25 mouse cellular contexts compared by ENCODE assay signal in genomic region chr13:109906342-109906888, GRCm38 (mm10).
DNase-seq lines count a peak whose midpoint lies in the region; ATAC-seq lines count a peak whose summit lies in the region.
"Had no signal": no experiment of that assay in that cellular context is flagged by ENCODE, and none has a peak within 500 bp of the region (broad histone marks: within the 10 kb centered on the region; RNA-seq: fewer than 3 reads in every experiment).

No protein-coding gene starts in this region.

- ATAC-seq in forebrain, embryonic 13.5 days, result peak; percentile 43; the same call in 1 of the 2 replicates
- no peak for ATAC-seq in forebrain, embryonic 12.5 days (ENCODE audit: low FRiP score)
- no peak for ATAC-seq in megakaryocyte, adult 5-6 weeks (ENCODE audit: poor library complexity, severe bottlenecking)
- no peak for ATAC-seq in heart, embryonic 12.5 days (ENCODE audit: insufficient number of reproducible peaks, low FRiP score)
- ATAC-seq: inflammation-experienced regulatory T-cells, adult 6 months had no signal

- peaks cover 41% of the 10 kb centered on the region for H3K4me1 ChIP-seq in forebrain, embryonic 13.5 days
- peaks cover 27% of the 10 kb centered on the region for H3K4me1 ChIP-seq in forebrain, embryonic 12.5 days
- peaks cover 69% of the 10 kb centered on the region for H3K4me1 ChIP-seq in megakaryocyte, embryonic 14.5 days
- peaks cover 74% of the 10 kb centered on the region for H3K4me1 ChIP-seq in embryonic facial prominence, embryonic 10.5 days
- H3K4me1 ChIP-seq in heart, embryonic 12.5 days (replicated peaks), result peaks cover 57% of the 10 kb centered on the region

- no peak overlapping the region for H3K4me3 ChIP-seq in forebrain, embryonic 13.5 days
- H3K4me3 ChIP-seq in forebrain, embryonic 12.5 days (replicated peaks), result no peak overlapping the region
- peak overlapping the region; percentile 50 for H3K4me3 ChIP-seq in megakaryocyte, embryonic 14.5 days (replicated peaks)
- peak overlapping the region; percentile 90; the same call in 1 of the 2 replicates for H3K4me3 ChIP-seq in embryonic facial prominence, embryonic 10.5 days
- H3K4me3 ChIP-seq in heart, embryonic 12.5 days, result no peak overlapping the region
- H3K4me3 ChIP-seq: heart, adult 2 months; heart, embryonic 15.5 days; hindbrain, embryonic 13.5 days; midbrain, embryonic 12.5 days had no signal

- no peaks in the 10 kb centered on the region for H3K27me3 ChIP-seq in forebrain, embryonic 13.5 days
- H3K27me3 ChIP-seq in forebrain, embryonic 12.5 days, result peaks cover 6% of the 10 kb centered on the region
- H3K27me3 ChIP-seq in megakaryocyte, embryonic 14.5 days (replicated peaks), result peaks cover 10% of the 10 kb centered on the region
- H3K27me3 ChIP-seq in embryonic facial prominence, embryonic 10.5 days (replicated peaks; ENCODE audit: low read depth, poor library complexity, severe bottlenecking), result peaks cover 22% of the 10 kb centered on the region
- H3K27me3 ChIP-seq in heart, embryonic 12.5 days (replicated peaks), result no peaks in the 10 kb centered on the region
- H3K27me3 ChIP-seq: CH12.LX; heart, embryonic 15.5 days; hindbrain, embryonic 13.5 days had no signal

- H3K27ac ChIP-seq in forebrain, embryonic 13.5 days, result no peak overlapping the region
- H3K27ac ChIP-seq in forebrain, embryonic 12.5 days, result no peak overlapping the region
- no peak overlapping the region; the same call in 1 of the 2 replicates for H3K27ac ChIP-seq in embryonic facial prominence, embryonic 10.5 days (replicated peaks)
- H3K27ac ChIP-seq in heart, embryonic 12.5 days (ENCODE audit: poor library complexity, severe bottlenecking), result no peak overlapping the region
- H3K27ac ChIP-seq: heart, adult 2 months; heart, embryonic 15.5 days; hindbrain, embryonic 13.5 days; macrophage; midbrain, embryonic 12.5 days; stomach, postnatal 0 days had no signal

- peak; percentile 54 for DNase-seq in embryonic facial prominence, embryonic 10.5 days (ENCODE audit: low spot score)
- peak; percentile 40 for DNase-seq in naive thymus-derived CD4-positive, alpha-beta T cell, adult 2 months (ENCODE audit: low read depth)
- DNase-seq in adrenal gland, postnatal 4 days (ENCODE audit: low spot score in 2 of 2), result no peak
- DNase-seq: adrenal gland, postnatal 10 days; cerebellum, adult 11 months; cerebellum, postnatal 10 days; gastrocnemius, postnatal 25 days; heart, adult 2 months; heart, postnatal 36 days; kidney, adult 9 months; kidney, postnatal 14 days; thymus, adult 2 months had no signal

- H3K9ac ChIP-seq in forebrain, embryonic 13.5 days, result no peak overlapping the region
- H3K9ac ChIP-seq in forebrain, embryonic 12.5 days, result no peak overlapping the region
- no peak overlapping the region for H3K9ac ChIP-seq in heart, embryonic 12.5 days
- H3K9ac ChIP-seq: heart, embryonic 15.5 days; hindbrain, embryonic 13.5 days; midbrain, embryonic 12.5 days had no signal

- H3K4me2 ChIP-seq in forebrain, embryonic 13.5 days, result no peak overlapping the region
- H3K4me2 ChIP-seq in forebrain, embryonic 12.5 days, result no peak overlapping the region
- no peak overlapping the region for H3K4me2 ChIP-seq in heart, embryonic 12.5 days
- H3K4me2 ChIP-seq: heart, embryonic 15.5 days; hindbrain, embryonic 13.5 days; midbrain, embryonic 12.5 days had no signal

- WGBS in forebrain, embryonic 13.5 days, result 64% methylated on average over 4 of the region's 4 CpGs
- WGBS in forebrain, embryonic 12.5 days, result 64% methylated on average over 4 of the region's 4 CpGs
- WGBS in embryonic facial prominence, embryonic 10.5 days, result 54% methylated on average over 4 of the region's 4 CpGs
- 81% methylated on average over 4 of the region's 4 CpGs for WGBS in heart, embryonic 12.5 days

- no peaks in the 10 kb centered on the region for H3K9me3 ChIP-seq in forebrain, embryonic 13.5 days (replicated peaks)
- no peaks in the 10 kb centered on the region for H3K9me3 ChIP-seq in forebrain, embryonic 12.5 days
- H3K9me3 ChIP-seq in megakaryocyte, embryonic 14.5 days, result no peaks in the 10 kb centered on the region
- H3K9me3 ChIP-seq in embryonic facial prominence, embryonic 10.5 days, result no peaks in the 10 kb centered on the region
- no peaks in the 10 kb centered on the region for H3K9me3 ChIP-seq in heart, embryonic 12.5 days (replicated peaks)
- H3K9me3 ChIP-seq: G1E; heart, embryonic 15.5 days; hindbrain, embryonic 13.5 days; midbrain, embryonic 12.5 days had no signal

- no peaks in the 10 kb centered on the region for H3K36me3 ChIP-seq in forebrain, embryonic 13.5 days (ENCODE audit: poor library complexity, severe bottlenecking)
- H3K36me3 ChIP-seq in forebrain, embryonic 12.5 days (replicated peaks), result no peaks in the 10 kb centered on the region
- peaks cover 19% of the 10 kb centered on the region for H3K36me3 ChIP-seq in megakaryocyte, embryonic 14.5 days (replicated peaks; ENCODE audit: low read length)
- H3K36me3 ChIP-seq in embryonic facial prominence, embryonic 10.5 days (replicated peaks), result no peaks in the 10 kb centered on the region
- H3K36me3 ChIP-seq in heart, embryonic 12.5 days, result no peaks in the 10 kb centered on the region
- H3K36me3 ChIP-seq: heart, embryonic 15.5 days; hindbrain, embryonic 13.5 days; midbrain, embryonic 12.5 days had no signal

Comparison
In these comparisons a context has a peak if more than half of its experiments do, and no peak if none do; other contexts are left out.
1. H3K4me3 ChIP-seq: peak in megakaryocyte, embryonic 14.5 days (single experiment) and embryonic facial prominence, embryonic 10.5 days (single experiment); none in forebrain, embryonic 13.5 days (single experiment), forebrain, embryonic 12.5 days (single experiment) and heart, embryonic 12.5 days (single experiment).
2. DNase-seq: peak in embryonic facial prominence, embryonic 10.5 days (single experiment) and naive thymus-derived CD4-positive, alpha-beta T cell, adult 2 months (single experiment); none in adrenal gland, postnatal 4 days (0 of 2).